Mouse (Mus musculus) gastrocnemius, adult 18-20 months (tissue): Measurements from ENCODE around the gene Rbm45. TPM values are rescaled to one million over a fixed set of nuclear protein-coding genes. Genes with fewer than 3 reads are reported as not detected.

Experiments
- DNase-seq: peaks from one replicate; pipeline ENCODE4 v3.0.0; 2021; ENCODE audit warnings: low spot score
- long read RNA-seq, 2 experiments: library from polyadenylated mRNA; stranded (forward); transcript quantifications; one replicate each; pipeline ENCODE4 v2.0.0; 2021
- total RNA-seq, 2 experiments: library from RNA; stranded (reverse); gene quantifications; 2 replicates each; pipeline ENCODE4 v1.2.3; 2021

The Rbm45 gene
- 10 to 100 TPM in 1 of 2 experiments, 1 to 10 TPM in 1; 8.8 to 10.3 TPM for total RNA-seq
- long read RNA-seq, experiment 1, transcript Rbm45-201 (10 exons, 1,898 nt): major isoform, 8 of 8 reads
- long read RNA-seq, experiment 1, partial matches to known transcripts: 0 of 8 reads
- long read RNA-seq, experiment 1, other reads (novel, unspliced or antisense): 0 of 8 reads
- long read RNA-seq, experiment 2, transcript Rbm45-201 (10 exons, 1,898 nt): major isoform, 5 of 7 reads
- long read RNA-seq, experiment 2, partial matches to known transcripts: 2 of 7 reads
- long read RNA-seq, experiment 2, other reads (novel, unspliced or antisense): 0 of 7 reads

GRCm38 (mm10) chr2:76369821-76370655 is at the start of gene Rbm45:
Gene Rbm45 (plus strand): TSS chr2:76369984.
- peak; percentile 82 for DNase-seq

GRCm38 (mm10) chr2:76320336-76320735 is 49.4 kb upstream of the Rbm45 start:
- no peak for DNase-seq

GRCm38 (mm10) chr2:76323185-76323875 is 46.5 kb upstream of the Rbm45 start:
- no peak for DNase-seq

GRCm38 (mm10) chr2:76324463-76324862 is 45.3 kb upstream of the Rbm45 start:
- DNase-seq: no peak

- no peak for DNase-seq
Measured at GRCm38 (mm10) chr2:76326161-76326560, 43.6 kb upstream of the Rbm45 start.

DNA sequence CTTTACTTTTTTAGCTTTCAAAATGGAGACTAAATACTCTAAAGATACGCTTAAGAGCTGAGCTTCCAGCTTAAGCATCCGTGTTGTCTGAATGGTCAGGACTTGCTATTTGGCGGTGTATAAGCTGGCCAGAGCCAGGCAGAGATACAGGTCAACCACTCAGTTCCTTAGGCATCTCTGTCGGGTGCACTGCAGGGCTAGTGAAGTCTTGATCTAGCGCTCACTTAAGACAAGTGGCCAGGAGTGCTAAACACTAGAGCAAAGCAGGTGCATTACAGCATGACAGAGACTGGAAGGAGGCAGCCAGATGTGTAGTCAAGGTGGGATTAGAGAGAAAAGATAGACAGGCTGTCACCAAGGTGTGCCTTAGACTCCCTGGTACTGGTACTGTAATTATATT is 39.7 kb upstream of the Rbm45 start:
- DNase-seq: no peak

DNA sequence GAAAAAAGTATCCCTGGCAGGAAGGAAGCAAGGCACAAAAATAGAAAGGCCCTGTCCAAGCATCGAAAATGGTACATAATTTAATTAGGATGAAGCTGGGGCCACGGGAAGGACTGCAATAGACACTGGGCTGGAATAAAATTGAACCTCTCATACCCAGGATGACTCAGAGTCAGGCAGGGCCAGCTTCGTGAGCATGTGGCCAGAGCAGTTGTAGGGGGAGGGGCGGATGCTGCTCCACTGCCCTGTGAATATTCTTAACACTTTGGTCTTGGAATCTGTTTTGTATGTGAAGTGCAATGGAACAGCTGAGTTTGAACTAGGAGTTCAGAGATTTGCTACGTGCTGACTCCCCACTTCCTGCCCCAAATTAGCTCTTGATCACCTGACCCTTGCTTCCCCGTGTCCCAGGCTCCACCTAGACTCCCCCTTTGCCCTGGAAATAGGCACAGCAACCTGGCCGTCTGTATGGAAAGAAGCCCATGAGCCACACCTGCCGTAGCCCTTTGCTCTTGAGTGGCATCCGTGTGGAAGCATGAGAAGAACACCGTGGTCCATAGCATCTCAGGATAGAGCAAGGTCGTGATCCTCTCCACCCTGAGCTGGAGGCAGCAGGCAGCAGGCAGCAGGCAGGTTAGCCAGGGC is 37.5 kb upstream of the Rbm45 start:
- no peak for DNase-seq

GRCm38 (mm10) chr2:76334596-76334995 is 35.2 kb upstream of the Rbm45 start:
- DNase-seq: no peak

- DNase-seq: no peak
Measured at GRCm38 (mm10) chr2:76338215-76339156, 31.3 kb upstream of the Rbm45 start, which contains the start of gene Pde11a. Gene Pde11a (minus strand): TSS chr2:76338774.

GRCm38 (mm10) chr2:76342146-76342545 is 27.6 kb upstream of the Rbm45 start:
- DNase-seq: no peak

- no peak for DNase-seq
Measured at GRCm38 (mm10) chr2:76347839-76348238, 21.9 kb upstream of the Rbm45 start.

GRCm38 (mm10) chr2:76360226-76360625 is 9.6 kb upstream of the Rbm45 start, which contains the start of gene Cyct:
Gene Cyct (minus strand): TSS chr2:76360450.
- no peak for DNase-seq

DNA sequence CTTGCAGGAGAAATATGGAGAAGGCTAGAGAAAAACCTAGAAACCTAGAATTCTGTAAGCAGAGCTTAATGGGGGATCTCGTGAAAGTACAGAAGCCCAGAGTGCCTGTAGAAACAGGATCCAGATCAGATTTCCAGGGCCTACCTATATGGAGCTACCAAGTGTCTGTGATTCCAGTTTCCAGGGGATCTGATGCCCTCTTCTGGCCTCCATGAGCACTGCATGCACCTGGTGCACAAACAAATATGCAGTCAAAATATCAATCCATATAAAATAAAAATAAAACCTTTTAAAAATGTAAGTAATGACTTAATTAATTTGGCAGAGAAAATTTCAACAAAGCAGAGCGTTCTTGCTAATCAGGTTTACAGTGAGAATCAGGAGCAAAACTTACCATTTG is 7.7 kb upstream of the Rbm45 start:
- DNase-seq: no peak

DNA sequence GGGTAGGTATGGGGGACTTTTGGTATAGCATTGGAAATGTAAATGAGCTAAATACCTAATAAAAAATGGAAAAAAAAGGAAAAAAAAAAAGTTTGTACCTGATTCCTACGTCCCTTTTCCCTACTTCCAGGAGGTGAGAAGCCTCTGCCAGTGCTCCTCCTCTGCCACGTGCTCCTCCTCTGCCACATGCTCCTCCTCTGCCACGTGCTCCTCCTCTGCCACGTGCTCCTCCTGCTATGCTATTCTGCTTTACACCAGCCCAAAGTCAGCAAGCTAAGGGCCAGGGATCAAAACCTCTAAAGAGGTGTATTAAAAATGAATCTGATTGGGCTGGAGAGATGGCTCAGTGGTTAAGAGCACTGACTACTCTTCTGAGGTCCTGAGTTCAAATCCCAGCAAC is 4.0 kb upstream of the Rbm45 start:
- DNase-seq: no peak

DNA sequence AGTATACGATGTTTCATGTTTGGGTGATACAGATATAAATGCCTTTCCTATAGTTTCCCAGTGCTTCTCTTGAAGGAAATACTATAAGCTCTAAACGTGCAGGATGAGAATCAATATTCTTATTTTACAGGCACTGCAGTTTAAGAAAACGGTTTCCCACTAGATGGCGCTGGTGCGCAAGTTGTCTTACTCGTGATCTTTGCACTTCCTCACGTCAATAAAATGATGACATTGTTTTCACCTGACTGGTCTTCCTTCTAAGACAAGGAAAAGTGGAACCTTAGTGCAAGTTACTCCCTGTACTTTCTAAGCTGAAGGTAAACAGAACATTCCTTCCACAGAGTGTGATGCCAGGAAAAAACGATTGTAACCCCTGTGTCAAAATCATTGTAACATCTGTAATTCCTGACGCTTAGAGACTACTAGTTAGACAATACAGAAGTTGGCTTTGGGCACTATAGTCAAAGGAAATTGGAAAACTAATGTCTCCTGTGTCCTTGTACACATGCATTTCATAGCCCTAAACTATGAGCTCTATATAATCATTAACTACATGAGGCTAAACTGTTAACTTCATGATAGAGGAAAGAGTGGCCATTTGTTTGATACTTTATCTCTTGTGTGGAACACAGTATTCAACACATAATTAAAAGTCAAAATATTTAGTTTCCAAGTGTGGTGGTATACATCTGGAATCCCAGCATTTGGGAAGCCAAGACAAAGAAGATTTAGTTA is 2.4 kb upstream of the Rbm45 start:
- peak; percentile 80 for DNase-seq

GRCm38 (mm10) chr2:76368861-76369660 is 723 bp upstream of the Rbm45 start:
- DNase-seq: no peak

- DNase-seq: peak; percentile 1
Measured at GRCm38 (mm10) chr2:76370656-76370922, 805 bp downstream of the Rbm45 start.

- DNase-seq: no peak
Measured at GRCm38 (mm10) chr2:76372244-76372643, 2.5 kb downstream of the Rbm45 start.

- no peak for DNase-seq
Measured at GRCm38 (mm10) chr2:76374544-76375206, 4.9 kb downstream of the Rbm45 start.
